Mouse (Mus musculus) lung, postnatal 4 days (tissue): ENCODE results near the gene Fgf9.
A peak's percentile ranks its signal among the peaks of the same experiment; 100 is the strongest.

ENCODE experiments used
- DNase-seq, 2 experiments: peaks; one replicate each; pipeline ENCODE4 v3.0.0; 2021

Fgf9 gene

GRCm38 (mm10) chr14:58091321-58091720, 21.0 kb downstream of the Fgf9 start:
- no peak for DNase-seq

GRCm38 (mm10) chr14:58099599-58099998, 29.3 kb downstream of the Fgf9 start:
- no peak for DNase-seq

GRCm38 (mm10) chr14:58101298-58101697, 31.0 kb downstream of the Fgf9 start:
- no peak for DNase-seq

GRCm38 (mm10) chr14:58104266-58104665, 33.9 kb downstream of the Fgf9 start:
- DNase-seq = no peak

- no peak for DNase-seq
Observed at GRCm38 (mm10) chr14:58105596-58105995, 35.2 kb downstream of the Fgf9 start.

GRCm38 (mm10) chr14:58109601-58110000, 39.3 kb downstream of the Fgf9 start:
- no peak for DNase-seq

- DNase-seq = no peak
Observed at GRCm38 (mm10) chr14:58111562-58111961, 41.2 kb downstream of the Fgf9 start.

- no peak for DNase-seq
Observed at GRCm38 (mm10) chr14:58112341-58112740, 42.0 kb downstream of the Fgf9 start.

GRCm38 (mm10) chr14:58113180-58113579, 42.8 kb downstream of the Fgf9 start:
- DNase-seq = peak; percentile 14 to 34

GRCm38 (mm10) chr14:58114146-58114545, 43.8 kb downstream of the Fgf9 start:
- DNase-seq = no peak

GRCm38 (mm10) chr14:58124625-58125024, 54.3 kb downstream of the Fgf9 start:
- no peak for DNase-seq

- DNase-seq = no peak
Observed at GRCm38 (mm10) chr14:58126508-58126907, 56.2 kb downstream of the Fgf9 start.

GRCm38 (mm10) chr14:58139506-58140055, 69.2 kb downstream of the Fgf9 start:
- no peak for DNase-seq

GRCm38 (mm10) chr14:58149637-58150470, 79.5 kb downstream of the Fgf9 start:
- no peak for DNase-seq

- no peak for DNase-seq
Observed at GRCm38 (mm10) chr14:58150471-58150855, 80.1 kb downstream of the Fgf9 start.

GRCm38 (mm10) chr14:58152110-58152509, 81.8 kb downstream of the Fgf9 start:
- no peak for DNase-seq

GRCm38 (mm10) chr14:58153470-58154416, 83.4 kb downstream of the Fgf9 start:
- peak in 1 of 2 experiments; percentile 32 for DNase-seq

- DNase-seq = no peak
Observed at GRCm38 (mm10) chr14:58160624-58161023, 90.3 kb downstream of the Fgf9 start.
